Mouse (Mus musculus) embryo, embryonic 11 days (tissue): ENCODE data around the gene Poc5.
A peak's percentile ranks its signal among the peaks of the same experiment; 100 is the strongest.

ENCODE experiments used
- DNase-seq: peaks from one replicate; pipeline ENCODE4 v3.0.0-alpha.2; 2015

The Poc5 gene

DNA sequence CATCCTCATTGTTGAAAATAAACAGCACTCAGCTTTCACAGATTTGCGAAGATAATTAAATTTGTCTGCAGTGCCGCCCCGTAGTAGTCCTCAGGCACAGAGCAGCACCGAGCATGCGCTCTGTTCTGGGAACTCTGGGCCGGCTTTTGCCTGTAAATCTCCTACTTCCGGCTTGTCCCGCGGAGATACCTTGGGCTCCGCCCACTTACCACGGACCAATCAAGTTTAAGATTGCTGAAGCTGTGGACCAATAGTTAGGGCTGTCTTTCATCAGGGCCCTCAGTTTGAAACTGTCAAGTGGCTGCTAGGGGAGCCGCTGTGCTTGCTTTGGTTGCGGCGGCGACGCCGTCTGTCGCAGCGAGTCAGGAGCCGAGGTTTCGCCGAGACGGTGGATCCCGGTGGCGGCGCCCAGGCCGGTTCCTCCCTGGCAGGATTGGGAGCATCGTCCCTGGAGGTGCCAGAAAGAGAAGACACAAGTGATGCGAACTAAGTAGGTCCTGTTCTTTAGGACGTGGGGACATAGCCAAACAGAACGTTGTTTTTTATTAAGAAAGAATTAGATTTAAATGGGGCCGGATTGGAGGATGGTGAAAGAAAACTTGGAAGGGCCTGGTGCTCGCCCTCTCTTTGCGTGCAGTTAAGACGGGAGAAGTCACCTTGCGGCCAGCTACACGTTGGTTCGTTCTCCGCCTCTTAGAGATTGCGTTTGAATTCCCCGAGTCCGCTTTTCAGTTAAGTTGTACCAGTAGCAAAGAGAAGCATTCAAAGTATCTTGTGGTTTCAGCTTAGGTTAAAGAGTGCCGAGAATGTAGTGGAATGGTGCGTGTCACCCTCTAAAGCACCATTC lies at the start of gene Poc5:
Gene Poc5 (plus strand): TSS at position 253 of the 847 bp plus-strand sequence.
- peak; percentile 98 for DNase-seq

- DNase-seq, result no peak
These were observed 46.6 kb upstream of the Poc5 start for GRCm38 (mm10) chr13:96341461-96341860.

DNA sequence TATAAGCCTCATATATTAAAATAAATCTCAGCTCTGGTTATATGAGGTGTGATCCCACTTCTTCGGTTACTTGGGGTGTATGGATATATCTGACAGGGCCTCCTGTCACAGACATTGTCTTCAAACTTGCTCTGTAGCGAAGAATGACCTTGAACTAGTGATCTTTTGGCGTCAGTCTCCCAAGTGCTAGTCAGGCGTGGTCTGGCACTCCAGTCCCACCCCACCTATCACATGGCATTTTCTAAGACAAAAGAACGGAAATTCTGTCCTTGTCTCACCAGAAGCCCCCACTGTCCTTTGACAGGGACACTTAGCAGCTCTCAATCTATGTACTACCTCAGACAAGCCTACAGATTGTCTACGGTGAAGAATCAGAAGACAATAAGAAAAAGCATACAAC lies 43.3 kb upstream of the Poc5 start:
- DNase-seq, result no peak

- no peak for DNase-seq
These were observed 41.5 kb upstream of the Poc5 start for GRCm38 (mm10) chr13:96346581-96346980.

- no peak for DNase-seq
These were observed 37.9 kb upstream of the Poc5 start for GRCm38 (mm10) chr13:96350207-96350606.

GRCm38 (mm10) chr13:96351264-96351663 lies 36.8 kb upstream of the Poc5 start:
- DNase-seq, result no peak

DNA sequence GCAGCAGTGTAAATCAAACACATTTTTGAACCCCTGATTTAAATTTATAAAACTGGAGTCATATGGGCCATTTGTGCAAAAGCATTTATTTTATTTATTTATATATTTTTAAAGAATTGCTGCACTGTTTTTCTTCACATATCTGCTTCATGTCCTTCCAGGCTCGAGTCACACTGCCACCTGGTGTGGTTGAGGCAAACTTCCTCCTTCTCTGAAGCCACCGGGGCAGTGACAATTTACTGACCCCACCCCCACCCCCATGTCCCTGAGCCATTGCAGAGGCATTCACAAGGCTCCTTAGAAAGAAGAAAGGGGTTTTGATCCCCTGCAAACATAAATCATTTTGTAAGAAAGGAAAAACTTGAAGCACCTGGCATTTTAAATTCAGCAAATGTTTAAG lies 12.6 kb upstream of the Poc5 start:
- peak; percentile 24 for DNase-seq

- DNase-seq, result no peak
These were observed 11.2 kb upstream of the Poc5 start for GRCm38 (mm10) chr13:96376871-96377270.

DNA sequence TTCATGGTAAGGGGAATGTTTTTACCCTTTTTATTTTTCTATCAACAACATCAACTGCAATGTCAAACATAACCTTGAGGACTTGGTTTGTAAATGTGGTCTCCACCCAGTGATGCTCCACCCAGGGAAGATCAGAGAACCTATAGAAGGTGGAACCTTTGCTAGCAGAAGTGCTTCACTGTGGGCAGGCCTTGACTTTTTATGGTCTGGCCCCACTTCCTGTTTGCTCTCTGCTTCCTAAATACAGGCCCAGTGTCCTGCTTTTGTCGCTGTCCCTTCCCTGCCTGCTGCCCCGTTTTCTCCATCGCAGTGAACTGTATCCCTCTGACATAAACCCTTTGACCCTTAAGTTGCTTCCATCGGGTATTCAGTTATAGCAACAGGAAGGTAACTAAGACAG lies 10.2 kb upstream of the Poc5 start:
- no peak for DNase-seq

DNA sequence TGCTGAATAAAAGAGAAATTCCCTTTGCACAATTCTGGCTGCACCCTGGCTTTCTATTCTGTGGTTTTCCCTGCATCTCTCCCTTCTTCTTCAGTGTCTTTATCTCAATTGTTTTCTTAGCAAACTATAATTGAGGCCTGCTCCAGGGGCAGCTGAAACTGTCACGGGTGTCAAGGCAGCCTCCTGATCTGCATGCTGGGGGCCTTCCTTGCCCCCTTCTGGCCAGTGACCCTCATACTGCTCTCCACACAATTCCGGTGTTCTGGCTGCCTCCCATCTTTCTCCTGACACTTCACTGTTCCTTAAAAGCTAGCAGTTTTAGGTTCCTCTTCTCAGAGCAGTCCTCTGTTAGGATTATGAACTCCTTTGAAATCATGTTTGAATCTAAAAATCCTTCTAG lies 1.2 kb downstream of the Poc5 start:
- DNase-seq, result no peak

- DNase-seq, result no peak
These were observed 13.2 kb downstream of the Poc5 start for GRCm38 (mm10) chr13:96401251-96401650.

- no peak for DNase-seq
These were observed 17.4 kb downstream of the Poc5 start for GRCm38 (mm10) chr13:96405518-96405917.

DNA sequence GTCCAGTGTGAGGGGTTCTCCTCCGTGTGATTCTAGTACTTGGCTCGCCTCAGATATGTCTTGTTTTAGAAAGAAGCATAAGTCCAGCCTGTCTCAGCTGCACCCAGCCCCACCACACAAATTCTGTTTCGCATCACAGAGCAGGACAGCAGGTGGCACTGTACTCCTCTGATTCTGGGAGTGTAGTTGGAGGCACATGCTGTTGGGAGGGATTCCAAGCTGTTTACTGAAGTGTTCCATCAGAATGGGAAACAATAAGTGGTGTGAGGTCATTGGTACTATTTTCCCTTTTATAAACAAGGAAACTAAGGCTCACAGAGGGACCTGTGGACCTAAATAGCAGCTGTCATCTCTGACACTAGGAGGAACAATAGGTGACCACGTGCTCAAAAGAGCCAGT lies 18.9 kb downstream of the Poc5 start:
- DNase-seq, result peak; percentile 41

DNA sequence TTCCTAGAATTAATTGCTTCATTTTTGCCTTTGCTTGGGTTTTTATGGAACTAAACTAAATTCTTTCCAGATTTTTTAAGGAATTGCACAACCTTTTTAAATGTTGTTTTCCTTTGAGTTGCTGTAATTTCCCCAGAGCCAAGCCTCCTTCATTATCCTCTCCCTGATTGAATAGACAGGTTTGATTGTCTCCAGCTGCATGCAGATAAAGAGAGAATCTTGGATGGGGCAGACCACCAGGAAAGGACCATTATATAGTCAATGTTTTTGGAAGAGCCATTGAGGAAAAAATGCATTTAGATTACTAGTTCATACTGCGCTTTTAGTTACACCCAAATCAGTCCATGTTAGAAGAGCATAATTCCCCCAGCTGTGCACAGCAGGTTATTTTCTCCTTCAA lies 20.7 kb downstream of the Poc5 start:
- DNase-seq, result no peak

GRCm38 (mm10) chr13:96414384-96414783 lies 26.3 kb downstream of the Poc5 start:
- no peak for DNase-seq

DNA sequence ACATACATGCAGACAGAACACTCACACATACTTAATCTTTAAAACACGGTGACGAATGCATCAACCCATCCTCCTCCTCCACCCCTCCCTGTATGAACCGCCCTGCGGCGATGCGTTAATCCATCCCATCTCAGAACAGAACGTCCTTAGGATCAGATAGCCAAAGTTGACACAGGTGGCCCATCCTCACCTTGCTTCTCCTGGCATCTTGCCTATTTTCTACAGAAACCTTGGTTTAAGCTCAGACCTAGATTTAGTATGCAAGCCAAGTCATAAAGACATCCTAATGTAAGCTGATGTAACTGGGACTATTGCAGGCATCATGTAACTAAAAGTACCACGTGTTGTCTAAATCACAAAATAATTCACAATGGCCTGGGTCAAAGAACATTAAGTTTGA lies 28.3 kb downstream of the Poc5 start:
- DNase-seq, result no peak

DNA sequence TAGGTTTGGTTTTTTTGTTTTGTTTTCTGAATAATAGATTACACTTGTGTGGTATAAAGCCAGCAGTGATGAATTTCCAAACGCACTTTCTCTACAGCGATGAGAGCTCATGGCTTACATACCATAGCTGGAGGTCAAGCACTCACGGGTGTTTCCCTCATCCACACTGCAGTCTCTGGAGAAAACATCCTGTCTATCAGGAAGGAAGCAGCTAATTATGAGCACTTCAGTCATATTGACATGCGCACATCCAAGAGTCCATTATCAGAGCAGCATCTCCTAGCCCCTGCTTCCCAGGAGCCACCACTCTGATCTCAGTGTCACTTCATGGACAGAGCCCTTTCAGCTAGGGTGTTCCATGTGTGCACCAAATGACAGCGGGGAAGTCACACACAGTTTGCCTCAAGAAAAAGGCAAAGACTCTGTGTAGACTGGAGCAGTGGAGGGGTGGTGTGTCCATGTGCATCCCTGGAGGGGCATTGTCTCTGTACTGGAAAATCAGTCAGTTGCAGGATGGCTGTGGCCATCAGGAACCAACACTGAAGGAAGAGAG lies 29.2 kb downstream of the Poc5 start:
- no peak for DNase-seq

GRCm38 (mm10) chr13:96418487-96418886 lies 30.4 kb downstream of the Poc5 start:
- no peak for DNase-seq

DNA sequence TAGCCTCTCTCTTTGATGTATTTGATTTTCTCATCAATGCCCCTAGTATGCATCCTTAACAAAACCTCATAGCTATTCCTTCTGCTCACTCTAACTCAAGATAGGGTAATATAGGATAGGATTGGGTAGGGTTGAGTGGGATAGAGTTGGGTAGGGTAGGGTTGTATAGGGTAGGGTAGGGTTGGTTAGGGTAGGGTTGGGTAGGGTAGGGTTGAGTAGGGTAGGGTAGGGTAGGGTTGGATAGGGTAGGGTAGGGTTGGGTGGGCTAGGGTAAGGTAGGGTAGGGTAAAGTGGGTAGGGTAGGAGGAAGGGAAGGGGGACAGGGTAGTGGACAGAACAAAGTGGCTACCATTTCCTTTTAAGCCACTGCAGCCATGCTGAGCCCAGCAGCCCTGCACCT lies 33.1 kb downstream of the Poc5 start:
- no peak for DNase-seq

- no peak for DNase-seq
These were observed 36.6 kb downstream of the Poc5 start for GRCm38 (mm10) chr13:96424496-96425274.

DNA sequence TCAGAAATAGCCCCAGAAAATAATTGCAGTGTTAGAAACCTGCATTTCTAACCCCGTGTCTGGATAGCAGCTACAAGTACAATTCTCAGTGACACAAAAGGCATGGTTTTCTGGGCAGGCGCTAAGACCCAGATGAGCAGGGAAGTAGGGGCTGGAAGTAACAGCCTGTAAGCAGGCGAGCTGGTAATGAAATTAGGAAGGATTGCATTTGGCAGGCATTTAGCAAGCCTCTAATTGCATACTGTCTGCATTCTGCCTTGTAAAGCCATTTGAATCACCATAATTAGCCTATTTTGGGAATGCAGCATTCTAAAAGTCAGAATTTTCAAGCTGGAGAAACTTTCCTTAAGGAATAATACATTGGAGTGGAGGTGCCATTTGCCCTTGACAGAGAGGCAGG lies 38.0 kb downstream of the Poc5 start:
- no peak for DNase-seq

DNA sequence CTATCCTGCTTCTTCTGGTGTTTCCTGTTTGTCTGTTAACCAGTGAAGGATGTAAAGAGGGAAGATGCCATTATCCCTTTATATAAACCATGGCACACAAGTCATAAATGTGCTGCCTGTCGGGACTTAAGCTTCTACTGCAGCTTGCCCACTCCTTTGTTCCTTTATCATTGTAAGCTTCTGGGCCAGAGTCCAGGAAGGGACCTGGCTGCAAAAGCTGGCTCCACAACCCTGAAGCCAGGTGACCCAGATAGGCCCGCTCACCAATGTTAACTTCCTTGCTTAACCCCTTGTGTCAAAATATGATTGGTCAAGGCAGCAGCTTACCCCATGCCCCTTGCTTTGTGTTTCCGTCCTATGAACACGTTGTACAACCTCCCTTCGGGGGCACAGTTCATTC lies 40.4 kb downstream of the Poc5 start:
- no peak for DNase-seq

GRCm38 (mm10) chr13:96431595-96432156 lies 43.6 kb downstream of the Poc5 start:
- DNase-seq, result peak; percentile 93

- no peak for DNase-seq
These were observed 44.3 kb downstream of the Poc5 start for GRCm38 (mm10) chr13:96432376-96432811.
